Mouse (Mus musculus) cortical plate, adult 2 months (tissue): Measurements from ENCODE around the gene Sh3bp5. TPM values are rescaled to one million over a fixed set of nuclear protein-coding genes. Genes with fewer than 3 reads are reported as not detected.
A peak's percentile ranks its signal among the peaks of the same experiment; 100 is the strongest.

Source experiments
- H3K27ac ChIP-seq: fragments of 200-500 bp; 2 replicates; pipeline ENCODE4 v1.5.1; 2012; ENCODE audit warnings: low read length, control low read depth, inconsistent platforms; ENCODE audit not compliant: insufficient read depth
- H3K4me1 ChIP-seq: fragments of 200-500 bp; 2 replicates; pipeline ENCODE4 v1.6.1; 2011; ENCODE audit warnings: low read length; ENCODE audit not compliant: control insufficient read depth, insufficient read depth
- H3K4me3 ChIP-seq: fragments of 200-500 bp; 2 replicates; pipeline ENCODE4 v1.5.1; 2011; ENCODE audit warnings: mild to moderate bottlenecking, low read length, control low read depth; ENCODE audit not compliant: insufficient read depth
- CTCF ChIP-seq: fragments of 200-500 bp; IDR thresholded peaks from 2 replicates; pipeline ENCODE4 v1.5.1; 2011; ENCODE audit warnings: mild to moderate bottlenecking, control low read depth, low read length; ENCODE audit not compliant: insufficient read depth; ENCODE audit errors: extremely low read depth
- POLR2A ChIP-seq: fragments of 200-500 bp; IDR thresholded peaks from 2 replicates; pipeline ENCODE4 v1.6.1; 2011; ENCODE audit warnings: mild to moderate bottlenecking, low read length, control low read depth; ENCODE audit not compliant: insufficient read depth; ENCODE audit errors: extremely low read depth
- polyA plus RNA-seq: library from polyadenylated mRNA; depleted of rRNA; stranded (reverse); fragments of >200 nt; gene quantifications from 2 replicates; pipeline ENCODE4 v1.2.3, GENCODE M21; 2012

The Sh3bp5 gene
- polyA plus RNA-seq, 1 experiment, result 43.8 TPM

DNA sequence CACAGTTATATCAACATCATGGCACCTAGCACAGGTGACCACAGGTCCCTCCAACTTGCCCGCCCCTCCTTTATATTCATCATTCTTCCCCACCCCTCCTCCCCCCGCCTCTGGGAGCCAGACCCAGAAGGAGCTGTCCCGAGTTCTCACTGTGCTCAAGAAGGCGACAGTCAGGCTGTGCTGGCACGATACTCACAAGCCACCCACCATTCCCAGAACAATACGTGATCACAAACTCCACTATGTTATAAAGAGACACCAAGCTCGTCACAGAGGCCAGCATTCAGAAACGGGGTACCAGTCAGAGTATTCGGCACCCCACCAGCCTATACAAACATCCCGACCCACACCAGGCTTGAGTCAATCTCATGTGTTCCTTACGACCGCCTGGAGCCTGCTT lies 38.5 kb downstream of the Sh3bp5 start:
- TF ChIP-seq CTCF (no peak), POLR2A (no peak)
- peaks cover 21% of the 10 kb centered on the region for H3K4me1 ChIP-seq
- no peak overlapping the region for H3K27ac ChIP-seq
- H3K4me3 ChIP-seq, result no peak overlapping the region

DNA sequence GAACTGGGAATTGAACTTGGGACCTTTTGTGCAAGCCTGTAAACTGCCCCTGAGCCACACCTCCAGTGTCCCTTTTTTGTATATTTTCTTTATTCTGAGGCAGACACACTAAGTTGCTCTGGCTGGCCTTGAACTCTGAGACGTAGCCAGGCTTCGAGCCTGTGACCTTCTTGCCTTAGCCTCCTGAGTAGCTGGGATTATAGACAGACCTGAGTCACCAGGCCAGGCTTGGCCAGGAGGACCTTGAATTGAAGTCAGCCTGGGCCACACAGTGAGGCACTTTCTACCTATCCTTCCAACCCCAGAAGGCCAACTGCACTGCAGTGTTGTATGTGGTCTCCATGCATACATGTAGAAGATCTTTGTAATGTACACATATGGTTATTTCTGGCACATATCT lies 39.5 kb downstream of the Sh3bp5 start:
- TF ChIP-seq POLR2A (no peak), CTCF (no peak)
- Histone ChIP-seq H3K4me3 (no peak overlapping the region), H3K4me1 (peaks cover 27% of the 10 kb centered on the region), H3K27ac (no peak overlapping the region)

DNA sequence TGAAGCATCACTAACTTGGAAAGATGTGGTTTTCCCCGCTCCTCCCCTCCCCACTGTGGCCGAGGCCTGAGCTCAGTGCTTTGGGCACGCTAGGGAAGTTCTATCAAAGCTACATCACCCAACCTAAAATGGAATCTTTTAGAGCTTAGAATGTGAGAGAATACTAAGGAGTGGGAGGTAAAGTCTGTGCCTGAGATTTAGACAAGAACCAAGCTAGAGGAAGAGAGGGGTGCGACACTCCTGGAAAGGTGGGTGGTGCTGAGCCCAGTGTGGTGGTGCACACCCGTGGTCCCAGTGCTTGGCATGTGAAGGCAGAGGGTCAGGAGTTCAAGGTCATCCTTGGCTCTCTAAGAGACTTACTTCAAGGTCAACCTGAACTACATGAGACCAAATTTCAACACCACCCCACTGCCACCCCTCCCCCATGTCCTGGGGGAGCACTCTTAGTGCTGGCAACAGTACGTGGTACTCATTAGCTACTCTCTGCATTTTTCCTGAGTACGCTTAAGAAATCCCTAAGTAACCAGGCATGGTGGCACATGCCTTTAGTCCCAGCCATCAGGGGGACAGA lies 40.2 kb downstream of the Sh3bp5 start:
- Histone ChIP-seq H3K4me3 (no peak overlapping the region), H3K4me1 (peaks cover 27% of the 10 kb centered on the region), H3K27ac (peak overlapping the region; percentile 41)
- no peak for TF ChIP-seq CTCF
- no peak for TF ChIP-seq POLR2A

DNA sequence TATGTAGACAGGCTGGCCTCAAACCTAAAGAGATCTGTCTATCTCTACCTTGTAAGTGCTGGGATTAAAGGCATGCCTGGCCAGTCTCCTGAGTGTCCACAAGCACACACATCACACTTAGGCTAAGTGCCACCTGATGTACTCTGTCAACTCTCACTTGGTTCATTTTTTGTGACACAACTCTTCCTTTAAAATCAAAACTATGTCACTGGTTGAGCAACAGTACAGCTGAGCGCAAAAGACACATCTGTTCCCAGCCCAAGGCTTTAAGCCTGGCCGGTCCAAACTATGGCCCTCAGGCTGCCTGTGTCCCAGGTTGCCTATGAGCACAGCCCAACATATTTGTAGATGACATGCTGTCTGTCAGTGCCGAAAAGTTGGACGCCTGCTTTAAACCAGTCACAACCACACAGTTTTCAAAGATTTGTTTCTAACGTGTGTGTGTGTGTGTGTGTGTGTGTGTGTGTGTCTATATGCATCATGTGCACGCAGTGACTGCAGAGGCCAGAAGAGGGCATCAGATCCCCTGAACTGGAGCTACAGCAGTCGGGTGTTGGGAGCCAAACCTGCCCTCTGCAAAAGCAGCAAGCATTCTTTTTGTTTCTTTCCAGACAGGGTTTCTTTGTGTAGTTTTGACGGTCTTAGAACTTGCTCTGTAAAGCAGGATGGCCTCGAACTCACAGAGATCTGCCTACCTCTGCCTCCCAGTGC lies 40.9 kb downstream of the Sh3bp5 start:
- peak overlapping the region; percentile 41; the same call in 1 of the 2 replicates for H3K27ac ChIP-seq
- H3K4me3 ChIP-seq, result no peak overlapping the region
- H3K4me1 ChIP-seq, result peaks cover 25% of the 10 kb centered on the region
- TF ChIP-seq POLR2A (no peak), CTCF (no peak)

DNA sequence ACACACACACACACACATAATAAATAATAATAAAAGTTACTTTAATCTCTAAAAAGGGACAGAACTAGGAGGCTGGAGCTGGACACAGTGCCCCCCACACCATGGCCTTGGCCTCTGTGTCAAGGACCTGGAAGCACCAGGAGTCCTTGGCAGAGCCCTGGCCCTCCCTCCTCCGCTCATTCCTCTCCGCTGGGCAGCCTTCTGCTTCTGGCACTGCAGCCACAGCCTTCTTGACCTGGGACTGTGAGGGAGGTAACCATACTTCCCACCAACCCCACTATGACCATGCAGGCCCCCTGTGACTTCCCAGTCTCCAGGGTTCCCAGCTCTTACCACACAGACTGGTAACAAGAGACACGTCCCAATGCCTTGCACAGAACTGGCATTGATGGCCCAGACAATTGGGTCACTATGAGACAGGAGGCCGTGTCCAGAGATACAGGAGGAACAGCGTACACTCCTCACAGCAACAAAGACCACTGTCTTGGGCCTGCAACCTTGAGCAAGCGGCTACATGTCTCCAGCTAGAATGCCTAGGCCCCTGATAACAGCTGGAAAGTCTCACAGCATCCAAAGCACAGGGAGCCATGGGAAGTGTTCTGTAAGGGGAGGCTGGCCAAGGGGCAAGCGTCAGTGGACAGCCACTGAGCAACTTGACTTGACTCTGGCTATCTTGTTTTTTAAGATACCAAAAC lies 41.8 kb downstream of the Sh3bp5 start:
- TF ChIP-seq POLR2A, result no peak
- no peak for TF ChIP-seq CTCF
- H3K27ac ChIP-seq, result no peak overlapping the region

DNA sequence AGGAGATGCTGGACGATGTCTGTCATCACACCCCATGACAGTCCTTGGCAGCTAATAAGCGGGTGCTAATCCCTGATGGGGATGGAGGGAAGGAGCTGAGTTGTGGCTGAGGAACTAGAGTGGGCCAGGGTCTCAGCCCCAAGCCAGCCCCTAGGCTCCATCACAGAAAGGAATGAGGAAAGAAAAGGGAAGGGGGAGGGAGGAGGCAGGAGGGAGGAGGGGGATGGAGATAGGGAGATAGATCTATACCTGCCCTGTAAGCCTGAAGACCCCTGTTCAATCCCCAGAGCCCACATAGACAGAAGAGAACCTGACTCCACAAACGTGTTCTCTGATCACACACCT lies 42.4 kb downstream of the Sh3bp5 start:
- H3K4me3 ChIP-seq, result no peak overlapping the region
- TF ChIP-seq CTCF (no peak), POLR2A (no peak)
- H3K27ac ChIP-seq, result peak overlapping the region; percentile 36; the same call in 1 of the 2 replicates
- H3K4me1 ChIP-seq, result peaks cover 30% of the 10 kb centered on the region

More for the DNA sequence above, 41.8 kb downstream of the Sh3bp5 start:
- peaks cover 27% of the 10 kb centered on the region for H3K4me1 ChIP-seq
- no peak overlapping the region for H3K4me3 ChIP-seq

DNA sequence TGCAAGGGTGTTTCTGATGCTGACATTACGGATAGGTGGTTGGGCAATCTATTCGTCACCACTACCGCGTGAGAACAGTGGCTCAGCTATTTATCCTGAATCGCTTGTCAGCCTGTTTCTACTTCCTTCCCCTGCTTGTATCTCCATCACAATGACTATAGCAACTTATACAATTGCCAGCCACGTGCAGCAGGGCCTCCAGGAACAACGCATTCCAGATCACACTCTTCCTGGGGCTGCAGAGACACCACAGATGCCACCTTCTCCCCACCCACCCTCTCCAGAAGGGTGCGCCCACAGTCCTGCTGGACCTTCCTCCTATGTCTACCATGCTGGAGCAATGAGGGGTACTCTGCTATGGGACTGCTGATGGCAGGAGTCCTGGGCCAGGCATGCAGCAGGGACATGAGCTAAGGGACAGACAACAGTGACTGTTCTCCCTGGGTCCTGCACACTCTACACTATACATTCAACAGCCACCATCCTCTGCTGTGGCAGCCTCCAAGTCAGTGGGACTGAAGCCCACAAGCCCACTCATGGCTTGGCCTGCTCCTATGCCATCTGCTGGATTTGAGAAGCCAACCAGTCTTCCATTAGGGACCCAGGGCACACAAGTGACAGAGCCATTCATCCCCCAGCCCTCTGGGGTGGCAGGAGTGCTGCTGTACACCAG lies 42.9 kb downstream of the Sh3bp5 start:
- TF ChIP-seq CTCF (no peak), POLR2A (no peak)
- peaks cover 33% of the 10 kb centered on the region for H3K4me1 ChIP-seq
- peak overlapping the region; percentile 70 for H3K27ac ChIP-seq

DNA sequence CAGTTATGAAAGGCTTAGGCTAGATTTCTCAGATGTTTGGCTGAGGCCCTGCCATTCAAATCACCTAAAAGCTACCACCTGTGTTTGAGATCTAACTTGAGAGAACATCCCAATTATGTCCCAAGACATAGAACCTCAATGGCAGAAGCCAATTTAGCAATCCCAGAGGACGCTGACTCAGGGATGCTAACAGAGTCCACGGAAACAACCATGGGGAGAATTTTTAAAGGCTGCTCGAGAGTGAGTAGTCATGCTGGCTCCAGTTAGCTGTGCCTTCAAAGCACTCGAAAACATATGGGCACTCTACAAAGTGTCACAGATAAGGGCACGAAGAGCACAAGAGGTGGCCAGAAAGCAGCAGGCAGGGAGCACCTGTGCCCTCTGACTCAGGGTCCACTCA lies 43.6 kb downstream of the Sh3bp5 start:
- Histone ChIP-seq H3K4me1 (peaks cover 36% of the 10 kb centered on the region), H3K27ac (peak overlapping the region; percentile 70), H3K4me3 (no peak overlapping the region)
- TF ChIP-seq POLR2A, result no peak
- no peak for TF ChIP-seq CTCF

More for the DNA sequence above, 42.9 kb downstream of the Sh3bp5 start:
- no peak overlapping the region for H3K4me3 ChIP-seq

DNA sequence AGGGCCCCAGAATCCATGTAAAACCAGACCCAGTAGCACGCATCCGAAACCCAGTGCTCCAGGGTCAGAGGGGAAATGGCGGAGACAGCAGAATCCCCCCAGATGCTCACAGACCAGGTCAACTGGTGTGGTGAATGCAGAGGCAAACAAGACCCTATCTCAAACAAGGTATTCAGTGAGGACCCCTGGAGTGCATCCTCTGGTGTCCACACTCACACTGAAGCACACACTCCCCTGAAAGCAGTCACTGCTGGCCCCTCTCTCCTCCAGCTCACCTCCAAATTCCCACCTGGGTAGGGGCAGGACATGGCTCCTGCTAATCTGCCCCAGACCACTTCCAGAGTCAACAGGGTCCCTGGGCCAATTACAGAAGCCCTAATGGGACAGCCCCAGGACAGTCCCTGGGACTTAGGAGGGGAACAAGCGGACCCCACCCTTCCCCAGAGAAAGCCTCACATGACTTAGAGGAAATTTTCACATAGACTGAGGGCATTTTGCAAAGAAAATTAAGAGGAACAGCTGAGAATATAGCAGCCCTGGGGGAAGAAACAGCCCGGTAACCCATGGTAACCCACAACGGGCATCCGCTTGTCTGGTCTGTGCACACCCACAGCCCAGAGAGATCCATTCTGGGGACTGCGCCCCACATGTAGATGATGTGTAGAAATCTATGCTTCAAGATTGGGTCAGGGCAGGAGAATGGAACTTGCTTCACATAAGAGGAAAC lies 46.3 kb downstream of the Sh3bp5 start:
- no peak for TF ChIP-seq CTCF
- no peak for TF ChIP-seq POLR2A
- H3K4me3 ChIP-seq, result no peak overlapping the region
- no peak overlapping the region for H3K27ac ChIP-seq
- peaks cover 35% of the 10 kb centered on the region for H3K4me1 ChIP-seq
